Mouse (Mus musculus) midbrain, postnatal 0 days (tissue): Measurements from ENCODE around the gene Gm10770. TPM values are rescaled to one million over a fixed set of nuclear protein-coding genes. Genes with fewer than 3 reads are reported as not detected.
"Not testable (repeated sequence)": the region's sequence is repeated elsewhere in the genome, so short reads cannot be mapped to it uniquely, and the experiment has no call there.

ENCODE experiments used
- ATAC-seq: fragments of 200-750 bp; cut with Nextera tagmentation; 2 replicates; pipeline ENCODE4 v1.8.0; 2017; ENCODE audit warnings: moderate number of reproducible peaks, mild to moderate bottlenecking, moderate TSS enrichment, moderate library complexity; ENCODE audit not compliant: low FRiP score
- DNase-seq: peaks from one replicate; pipeline ENCODE4 v3.0.0-alpha.2; 2015; ENCODE audit warnings: low spot score
- H3K27ac ChIP-seq: fragments of 300-500 bp; sonication (generic); 2 replicates; pipeline ENCODE4 v1.5.1; 2014; ENCODE audit warnings: low read depth, mild to moderate bottlenecking, low read length, mixed read lengths
- H3K27me3 ChIP-seq: fragments of 300-500 bp; sonication (generic); 2 replicates; pipeline ENCODE4 v1.6.1; 2014; ENCODE audit warnings: low read length, control low read depth, mixed read lengths; ENCODE audit not compliant: insufficient read depth
- H3K36me3 ChIP-seq: fragments of 300-500 bp; sonication (generic); 2 replicates; pipeline ENCODE4 v1.6.1; 2014; ENCODE audit warnings: low read length, control low read depth, mixed read lengths; ENCODE audit not compliant: insufficient read depth
- H3K4me1 ChIP-seq: fragments of 300-500 bp; sonication (generic); 2 replicates; pipeline ENCODE4 v1.6.1; 2014; ENCODE audit warnings: mild to moderate bottlenecking, control low read depth, antibody characterized with exemption, low read length, mixed read lengths; ENCODE audit not compliant: insufficient read depth
- H3K4me2 ChIP-seq: fragments of 300-500 bp; sonication (generic); 2 replicates; pipeline ENCODE4 v1.6.1; 2014; ENCODE audit warnings: low read depth, mild to moderate bottlenecking, low read length, mixed read lengths; ENCODE audit not compliant: poor library complexity, severe bottlenecking
- H3K4me3 ChIP-seq: fragments of 300-500 bp; sonication (generic); 2 replicates; pipeline ENCODE4 v1.5.1; 2014; ENCODE audit warnings: low read depth, mild to moderate bottlenecking, low read length, moderate library complexity
- H3K9ac ChIP-seq: fragments of 300-500 bp; sonication (generic); replicated peaks from 2 replicates; pipeline ENCODE4 v1.6.1; 2014; ENCODE audit warnings: mild to moderate bottlenecking, low read length, moderate library complexity, mixed read lengths; ENCODE audit not compliant: poor library complexity, severe bottlenecking
- H3K9me3 ChIP-seq: fragments of 300-500 bp; sonication (generic); 2 replicates; pipeline ENCODE4 v1.6.1; 2016; ENCODE audit warnings: low read length, control low read depth
- WGBS: fragments of 180-500 bp; shearing (Covaris S2); extraction: QIAGEN DNeasy Blood & Tissue Kit; methylation state at CpG from one replicate; pipeline ENCODE4 v1.1.7; 2014; 5-methylcytosine and 5-hydroxymethylcytosine counted together
- polyA plus RNA-seq: library from polyadenylated mRNA; unstranded; fragments of >200 nt; fragmentation: Nextera tagmentation; extraction: Ambion mirVana; gene quantifications from 2 replicates; pipeline ENCODE4 v1.2.1, GENCODE M21; 2015
- total RNA-seq: library from RNA; depleted of rRNA; stranded (reverse); fragments of >200 nt; gene quantifications from 2 replicates; pipeline ENCODE4 v1.2.3, GENCODE M21; 2014; rRNA removed

The Gm10770 gene
- total RNA-seq: not detected in 2 replicates
- not detected in 2 replicates for polyA plus RNA-seq

- not testable (repeated sequence) for H3K36me3 ChIP-seq, H3K9ac ChIP-seq, DNase-seq, H3K27me3 ChIP-seq, ATAC-seq, H3K27ac ChIP-seq, H3K4me1 ChIP-seq, H3K4me2 ChIP-seq, H3K4me3 ChIP-seq
- WGBS: 80% methylated on average over 4 of the region's 4 CpGs
- peaks cover 16% of the 10 kb centered on the region for H3K9me3 ChIP-seq
Observed at GRCm38 (mm10) chr2:150179579-150179978, at the start of gene Gm10770. TSS of gene Gm10770 (minus strand) at chr2:150179679.

GRCm38 (mm10) chr2:150223263-150223662, 43.8 kb upstream of the Gm10770 start:
- H3K27ac ChIP-seq, H3K4me2 ChIP-seq, H3K9me3 ChIP-seq, ATAC-seq, H3K27me3 ChIP-seq, H3K4me1 ChIP-seq, H3K4me3 ChIP-seq, H3K36me3 ChIP-seq, DNase-seq, H3K9ac ChIP-seq: not testable (repeated sequence)

- DNase-seq (peak; percentile 1), ATAC-seq (peak; percentile 55; the same call in 1 of the 2 replicates)
- Histone ChIP-seq H3K4me3 (peak overlapping the region; percentile 37), H3K4me2 (peak overlapping the region; percentile 39; the same call in 1 of the 2 replicates)
- H3K4me1 ChIP-seq, H3K27me3 ChIP-seq, H3K9me3 ChIP-seq, H3K9ac ChIP-seq, H3K36me3 ChIP-seq, H3K27ac ChIP-seq: not testable (repeated sequence)
- 2% methylated on average over 2 of the region's 4 CpGs for WGBS
Observed at GRCm38 (mm10) chr2:150218363-150218725, 38.9 kb upstream of the Gm10770 start.

GRCm38 (mm10) chr2:150217600-150218362, 38.3 kb upstream of the Gm10770 start, which contains the start of gene Zfp937:
TSS of gene Zfp937 (plus strand) at chr2:150218073.
- not testable (repeated sequence) for H3K27ac ChIP-seq, H3K36me3 ChIP-seq, H3K27me3 ChIP-seq, H3K9me3 ChIP-seq, H3K4me1 ChIP-seq, H3K9ac ChIP-seq
- H3K4me2 ChIP-seq: peak within 1 kb of the TSS; percentile 39
- ATAC-seq (peak; percentile 99), DNase-seq (peak; percentile 51)
- 1% methylated on average over 15 of the region's 15 CpGs for WGBS
- H3K4me3 ChIP-seq: peak within 1 kb of the TSS; percentile 37

- H3K9me3 ChIP-seq: peaks cover 11% of the 10 kb centered on the region
- DNase-seq, H3K4me3 ChIP-seq, H3K9ac ChIP-seq, ATAC-seq, H3K27me3 ChIP-seq, H3K4me1 ChIP-seq, H3K27ac ChIP-seq, H3K4me2 ChIP-seq, H3K36me3 ChIP-seq: not testable (repeated sequence)
- WGBS: 78% methylated on average over 7 of the region's 7 CpGs
Observed at GRCm38 (mm10) chr2:150181570-150181999, 2.1 kb upstream of the Gm10770 start, which contains the start of gene Gm14139. TSS of gene Gm14139 (plus strand) at chr2:150181755.

GRCm38 (mm10) chr2:150181046-150181445, 1.6 kb upstream of the Gm10770 start:
- H3K4me1 ChIP-seq, H3K27ac ChIP-seq, H3K4me2 ChIP-seq, ATAC-seq, H3K4me3 ChIP-seq, H3K27me3 ChIP-seq, DNase-seq, H3K9ac ChIP-seq, H3K36me3 ChIP-seq: not testable (repeated sequence)
- H3K9me3 ChIP-seq: peaks cover 11% of the 10 kb centered on the region
